Mouse (Mus musculus): ENCODE results near the gene Ap2b1.

DNA sequence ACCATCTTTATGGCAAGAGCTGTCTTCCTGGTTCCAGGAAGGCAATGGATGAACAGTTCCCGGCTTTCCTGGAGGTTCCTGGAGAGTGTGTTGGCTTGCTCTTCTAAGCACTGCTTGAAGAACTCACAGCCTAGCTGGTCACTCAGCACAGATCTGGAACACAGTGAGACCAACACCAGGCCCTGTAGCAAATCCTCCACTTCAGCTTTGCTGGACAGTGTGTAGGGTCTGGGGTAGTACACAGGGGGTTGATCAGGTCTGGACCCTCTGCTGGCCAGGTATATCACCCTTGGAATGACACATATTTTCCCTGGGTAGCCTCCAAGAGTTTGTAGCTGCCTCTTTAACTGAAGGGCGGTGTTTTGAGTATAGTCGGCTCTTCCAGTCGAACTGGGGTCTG is 19.8 kb upstream of the Ap2b1 start:
- TF ChIP-seq EP300 (IDR thresholded peaks at IDR 0.05; ENCODE audit: low read depth) (no peak), CTCF (IDR thresholded peaks at IDR 0.05; ENCODE audit: low read depth) (no peak)

All from liver, embryonic 14.5 days (tissue).